Mouse (Mus musculus): ENCODE data around the gene Dnmt3c. TPM values are rescaled to one million over a fixed set of nuclear protein-coding genes. Genes with fewer than 3 reads are reported as not detected.

Gene Dnmt3c
- total and polyA plus RNA-seq, 3 experiments, result 0.04 TPM; not detected in 2

DNA sequence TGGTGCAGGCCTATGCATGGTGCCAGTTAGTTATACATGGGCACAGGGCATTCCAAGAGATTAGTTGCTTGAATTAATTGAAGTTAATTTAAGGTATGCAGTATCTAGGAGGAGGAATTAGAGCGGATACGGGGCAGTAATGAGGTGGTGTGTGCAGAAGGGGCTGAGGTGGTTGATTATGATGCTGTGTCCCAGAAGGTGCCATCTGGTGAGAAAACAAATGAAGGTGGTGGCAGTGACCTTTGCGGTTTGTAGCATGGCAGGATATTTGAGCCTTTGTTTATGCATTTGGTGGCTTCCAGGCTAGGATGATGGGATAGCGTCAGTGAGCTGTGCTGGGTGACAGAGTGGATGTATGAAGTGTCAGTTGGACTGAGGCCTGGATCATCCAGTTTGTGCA is 28.8 kb downstream of the Dnmt3c start:
- DNase-seq (ENCODE audit: extremely low read depth), result no peak
- Histone ChIP-seq H3K79me2 (replicated peaks; ENCODE audit: control insufficient read depth, extremely low read depth, insufficient read depth, poor library complexity, severe bottlenecking) (no peaks in the 10 kb centered on the region), H3K4me1 (ENCODE audit: control insufficient read depth in 1 of 2, insufficient read depth in 2 of 2) (no peaks in the 10 kb centered on the region), H3K27me3 (replicated peaks) (peaks cover 3% of the 10 kb centered on the region), H3K4me2 (ENCODE audit: insufficient read depth, low read depth, poor library complexity, severe bottlenecking) (no peak overlapping the region), H3K27ac (ENCODE audit: insufficient read depth, low read depth) (no peak overlapping the region), H3K4me3 (replicated peaks in 1 of 3; ENCODE audit: low read depth in 2 of 3, low read length in 2 of 3, poor library complexity in 1 of 3) (no peak overlapping the region), H3K9ac (ENCODE audit: insufficient read depth, low read depth) (no peak overlapping the region), H3K36me3 (replicated peaks in 1 of 2; ENCODE audit: control insufficient read depth in 1 of 2, insufficient read depth in 1 of 2, low read length in 1 of 2) (no peaks in the 10 kb centered on the region), H3K9me3 (replicated peaks; ENCODE audit: low read length) (no peaks in the 10 kb centered on the region)
- in situ Hi-C loops (cut with MboI; ENCODE audit: low pct_ligation_motif_present, low pct_unique_long_range_greater_than_20kb, low sequenced_read_pairs) (no loop called here), dilution Hi-C loops (cut with MboI; ENCODE audit: extremely low pct_ligation_motif_present, extremely low pct_unique_long_range_greater_than_20kb, low sequenced_read_pairs) (no loop called here)
- TF ChIP-seq USF1 (IDR thresholded peaks at IDR 0.05; ENCODE audit: low read depth, low read length), result no peak
- TF ChIP-seq NELFE (IDR thresholded peaks at IDR 0.05; ENCODE audit: low read depth, low read length), result no peak
- no peak for TF ChIP-seq MAZ (IDR thresholded peaks at IDR 0.05; ENCODE audit: low read depth, low read length)
- no peak for TF ChIP-seq RCOR1 (conservative IDR thresholded peaks at IDR 0.05; ENCODE audit: low read depth, low read length)
- TF ChIP-seq JUN (IDR thresholded peaks at IDR 0.05; ENCODE audit: insufficient read depth, low read depth, low read length), result no peak
- no peak for TF ChIP-seq ZKSCAN1 (IDR thresholded peaks at IDR 0.05; ENCODE audit: borderline replicate concordance, low read depth, low read length)
- no peak for TF ChIP-seq CHD1 (IDR thresholded peaks at IDR 0.05; ENCODE audit: low read depth, low read length)
- no peak for TF ChIP-seq ZC3H11A (IDR thresholded peaks at IDR 0.05; ENCODE audit: low read depth, low read length)
- no peak for TF ChIP-seq PAX5 (IDR thresholded peaks at IDR 0.05; ENCODE audit: low read length)
- TF ChIP-seq ZMIZ1 (IDR thresholded peaks at IDR 0.05; ENCODE audit: low read depth, low read length), result no peak
- no peak for TF ChIP-seq E2F4 (IDR thresholded peaks at IDR 0.05; ENCODE audit: insufficient replicate concordance, low read depth, low read length)
- TF ChIP-seq UBTF (IDR thresholded peaks at IDR 0.05; ENCODE audit: low read depth, low read length), result no peak
- TF ChIP-seq TBP (conservative IDR thresholded peaks at IDR 0.05; ENCODE audit: low read depth, low read length), result no peak

GRCm38 (mm10) chr2:153734033-153734432 is 37.6 kb downstream of the Dnmt3c start:
- no peaks in the 10 kb centered on the region for H3K79me2 ChIP-seq (replicated peaks; ENCODE audit: control insufficient read depth, extremely low read depth, insufficient read depth, poor library complexity, severe bottlenecking)
- no peaks in the 10 kb centered on the region for H3K36me3 ChIP-seq (replicated peaks in 1 of 2; ENCODE audit: control insufficient read depth in 1 of 2, insufficient read depth in 1 of 2, low read length in 1 of 2)
- in situ Hi-C loops (cut with MboI; ENCODE audit: low pct_ligation_motif_present, low pct_unique_long_range_greater_than_20kb, low sequenced_read_pairs) (no loop called here), dilution Hi-C loops (cut with MboI; ENCODE audit: extremely low pct_ligation_motif_present, extremely low pct_unique_long_range_greater_than_20kb, low sequenced_read_pairs) (no loop called here)
- H3K9ac ChIP-seq (ENCODE audit: insufficient read depth, low read depth), result no peak overlapping the region
- peaks cover 0 to 9% of the 10 kb centered on the region in 2 experiments; a peak in 2 of 4 replicates for H3K4me1 ChIP-seq (ENCODE audit: control insufficient read depth in 1 of 2, insufficient read depth in 2 of 2)
- TF ChIP-seq JUN (IDR thresholded peaks at IDR 0.05; ENCODE audit: insufficient read depth, low read depth, low read length), result no peak
- TF ChIP-seq CTCF (conservative IDR thresholded peaks at IDR 0.05 in 1 of 2, IDR thresholded peaks at IDR 0.05 in 1 of 2; ENCODE audit: low read depth in 2 of 2, low read length in 2 of 2), result no peak
- no peak for TF ChIP-seq BHLHE40 (IDR thresholded peaks at IDR 0.05; ENCODE audit: low read depth, low read length)
- no peak for TF ChIP-seq JUND (conservative IDR thresholded peaks at IDR 0.05; ENCODE audit: low read depth, low read length)
- no peak for TF ChIP-seq HCFC1 (IDR thresholded peaks at IDR 0.05; ENCODE audit: low read depth, low read length)
- TF ChIP-seq MYC (IDR thresholded peaks at IDR 0.05; ENCODE audit: low read depth, low read length), result no peak
- TF ChIP-seq POLR2AphosphoS2 (IDR thresholded peaks at IDR 0.05; ENCODE audit: low read depth, low read length), result no peak
- TF ChIP-seq RCOR1 (conservative IDR thresholded peaks at IDR 0.05; ENCODE audit: low read depth, low read length), result no peak
- TF ChIP-seq CHD1 (IDR thresholded peaks at IDR 0.05; ENCODE audit: low read depth, low read length), result no peak
- DNase-seq (ENCODE audit: extremely low read depth), result peak; percentile 35
- no peak overlapping the region for H3K27ac ChIP-seq (ENCODE audit: insufficient read depth, low read depth)
- no peak overlapping the region for H3K4me2 ChIP-seq (ENCODE audit: insufficient read depth, low read depth, poor library complexity, severe bottlenecking)
- H3K9me3 ChIP-seq (replicated peaks; ENCODE audit: low read length), result no peaks in the 10 kb centered on the region
- H3K4me3 ChIP-seq (replicated peaks in 1 of 3; ENCODE audit: low read depth in 2 of 3, low read length in 2 of 3, poor library complexity in 1 of 3), result no peak overlapping the region
- peaks cover 1% of the 10 kb centered on the region for H3K27me3 ChIP-seq (replicated peaks)

Measured in CH12.LX (cell line).